30 mouse cellular contexts compared by ENCODE assay signal in genomic region chr17:83858413-83858812, GRCm38 (mm10). TPM values are rescaled to one million over a fixed set of nuclear protein-coding genes. Genes with fewer than 3 reads are reported as not detected.
DNase-seq lines count a peak whose midpoint lies in the region; ATAC-seq and TF ChIP-seq lines count a peak whose summit lies in the region.
"Had no signal": no experiment of that assay in that cellular context is flagged by ENCODE, and none has a peak within 500 bp of the region (broad histone marks: within the 10 kb centered on the region; RNA-seq: fewer than 3 reads in every experiment).

No protein-coding gene starts in this region.

- peaks cover 2% of the 10 kb centered on the region; the same call in 1 of the 2 replicates for H3K79me2 ChIP-seq in MEL (ENCODE audit: control insufficient read depth, insufficient read depth, low read length, poor library complexity)

- H3K4me1 ChIP-seq in MEL (ENCODE audit: control insufficient read depth in 1 of 2, insufficient read depth in 2 of 2, low read length in 2 of 2): peaks cover 12 to 22% of the 10 kb centered on the region in 2 experiments
- peaks cover 12% of the 10 kb centered on the region for H3K4me1 ChIP-seq in liver, embryonic 11.5 days (replicated peaks; ENCODE audit: control insufficient read depth, insufficient read depth, low read length)
- H3K4me1 ChIP-seq in liver, postnatal 0 days (ENCODE audit: insufficient read depth): peaks cover 14% of the 10 kb centered on the region

- ATAC-seq in liver, embryonic 11.5 days (replicated peaks; ENCODE audit: low FRiP score): peak; percentile 70
- ATAC-seq in liver, postnatal 0 days: peak; percentile 51
- ATAC-seq: forebrain, postnatal 0 days; inflammation-experienced regulatory T-cells, adult 6 months; midbrain, embryonic 13.5 days had no signal

- no peak for TF ChIP-seq RAD21 in MEL (IDR thresholded peaks at IDR 0.05; ENCODE audit: low read depth, low read length)

- peak overlapping the region in 1 of 2 experiments; percentile 47; a peak in 2 of 4 replicates for H3K4me3 ChIP-seq in MEL (ENCODE audit: control insufficient read depth in 1 of 2, insufficient read depth in 1 of 2, low read depth in 2 of 2, low read length in 2 of 2)
- no peak overlapping the region for H3K4me3 ChIP-seq in liver, embryonic 11.5 days (ENCODE audit: low read depth, low read length)
- no peak overlapping the region for H3K4me3 ChIP-seq in liver, postnatal 0 days (ENCODE audit: low read depth, low read length)
- H3K4me3 ChIP-seq: forebrain, embryonic 10.5 days; layer of hippocampus, adult 2 months; limb, embryonic 12.5 days; midbrain, embryonic 13.5 days had no signal

- DNase-seq in MEL (ENCODE audit: low read depth, low spot score): peak; percentile 91
- peak; percentile 87 for DNase-seq in c-Kit-positive CD71-positive TER-119-negative erythroid progenitor cells, embryonic 14.5 days (ENCODE audit: low read depth)
- DNase-seq in liver, embryonic 11.5 days (ENCODE audit: low spot score): no peak
- no peak for DNase-seq in liver, postnatal 0 days
- DNase-seq in kidney, adult 8-10 months: no peak
- no peak for DNase-seq in cerebellum, postnatal 36 days
- no peak for DNase-seq in adrenal gland, adult 18-20 months (ENCODE audit: low spot score in 2 of 2)
- DNase-seq: adrenal gland, postnatal 36 days; B cell, adult 2 months; cerebellum, adult 2 months; cerebellum, postnatal 25 days; forebrain, postnatal 0 days; gastrocnemius, postnatal 14 days; heart, adult 11 months; kidney, adult 18-20 months; lung, adult 2 months; lung, postnatal 14 days; right cerebral cortex, postnatal 14 days had no signal

- H3K9ac ChIP-seq in MEL (ENCODE audit: control insufficient read depth, low read depth, low read length, poor library complexity, severe bottlenecking): peak overlapping the region; percentile 49
- no peak overlapping the region for H3K9ac ChIP-seq in liver, embryonic 11.5 days (ENCODE audit: low read depth, low read length)
- no peak overlapping the region for H3K9ac ChIP-seq in liver, postnatal 0 days (replicated peaks)
- H3K9ac ChIP-seq: forebrain, postnatal 0 days; hindbrain, embryonic 14.5 days; limb, embryonic 12.5 days; midbrain, embryonic 13.5 days had no signal

- peaks cover 0 to 24% of the 10 kb centered on the region in 2 experiments; a peak in 2 of 4 replicates for H3K36me3 ChIP-seq in MEL (ENCODE audit: control insufficient read depth in 1 of 2, insufficient read depth in 2 of 2, low read length in 2 of 2)
- no peaks in the 10 kb centered on the region for H3K36me3 ChIP-seq in liver, embryonic 11.5 days (ENCODE audit: control insufficient read depth, insufficient read depth, low read length)
- H3K36me3 ChIP-seq in liver, postnatal 0 days (replicated peaks; ENCODE audit: insufficient read depth, low read length): no peaks in the 10 kb centered on the region
- H3K36me3 ChIP-seq: forebrain, embryonic 10.5 days; limb, embryonic 12.5 days; midbrain, embryonic 13.5 days had no signal

- WGBS in liver, embryonic 11.5 days: 47% methylated on average over 7 of the region's 7 CpGs
- WGBS in liver, postnatal 0 days (ENCODE audit: insufficient replicate concordance): 50% methylated on average over 7 of the region's 7 CpGs

- H3K27ac ChIP-seq in MEL (ENCODE audit: control insufficient read depth, low read depth, low read length): peak overlapping the region; percentile 92
- peak overlapping the region; percentile 26 for H3K27ac ChIP-seq in liver, embryonic 11.5 days (ENCODE audit: low read depth, low read length)
- no peak overlapping the region; the same call in 1 of the 2 replicates for H3K27ac ChIP-seq in liver, postnatal 0 days (ENCODE audit: low read depth)
- H3K27ac ChIP-seq: forebrain, embryonic 10.5 days; hindbrain, embryonic 14.5 days; kidney, postnatal 0 days; layer of hippocampus, adult 2 months; limb, embryonic 12.5 days; midbrain, embryonic 13.5 days had no signal

- H3K9me3 ChIP-seq in MEL (replicated peaks; ENCODE audit: insufficient read depth, low read length): no peaks in the 10 kb centered on the region
- no peaks in the 10 kb centered on the region for H3K9me3 ChIP-seq in liver, embryonic 11.5 days (ENCODE audit: control insufficient read depth, low read length)
- H3K9me3 ChIP-seq in liver, postnatal 0 days (ENCODE audit: low read length): no peaks in the 10 kb centered on the region
- H3K9me3 ChIP-seq: forebrain, embryonic 10.5 days; limb, embryonic 12.5 days; midbrain, embryonic 13.5 days had no signal

- TF ChIP-seq EP300 in MEL (IDR thresholded peaks at IDR 0.05; ENCODE audit: low read depth in 1 of 2, low read length in 2 of 2): peak; percentile 95 to 97
- peak; percentile 85 for TF ChIP-seq EP300 in liver, postnatal 0 days (IDR thresholded peaks at IDR 0.05; ENCODE audit: low read depth)

- no peak for TF ChIP-seq CTCF in MEL (IDR thresholded peaks at IDR 0.05 in 2 of 3, conservative IDR thresholded peaks at IDR 0.05 in 1 of 3; ENCODE audit: control insufficient read depth in 1 of 3, insufficient read depth in 1 of 3, low read depth in 2 of 3, low read length in 3 of 3, poor library complexity in 1 of 3, severe bottlenecking in 1 of 3)
- no peak for TF ChIP-seq CTCF in liver, postnatal 0 days (IDR thresholded peaks at IDR 0.05; ENCODE audit: low read depth)

- peak overlapping the region; percentile 43 for H3K4me2 ChIP-seq in liver, embryonic 11.5 days
- no peak overlapping the region for H3K4me2 ChIP-seq in liver, postnatal 0 days (ENCODE audit: low read depth, low read length)
- H3K4me2 ChIP-seq: hindbrain, embryonic 14.5 days; limb, embryonic 12.5 days; midbrain, embryonic 13.5 days had no signal

- TF ChIP-seq POLR2A in MEL (IDR thresholded peaks at IDR 0.05; ENCODE audit: control insufficient read depth in 1 of 2, insufficient read depth in 1 of 2, low read depth in 1 of 2, low read length in 2 of 2, poor library complexity in 1 of 2): peak in 1 of 2 experiments; percentile 27; a peak in 1 of 4 replicates

- no peaks in the 10 kb centered on the region for H3K27me3 ChIP-seq in MEL (ENCODE audit: control insufficient read depth in 1 of 2, insufficient read depth in 2 of 2, low read length in 2 of 2)
- no peaks in the 10 kb centered on the region for H3K27me3 ChIP-seq in liver, embryonic 11.5 days (replicated peaks; ENCODE audit: control insufficient read depth, insufficient read depth, low read length)
- H3K27me3 ChIP-seq in liver, postnatal 0 days (ENCODE audit: insufficient read depth, low read length): 0 out of 2 replicates have a peak, but pooled peaks cover 2% of the 10 kb centered on the region
- H3K27me3 ChIP-seq: CH12.LX; midbrain, embryonic 13.5 days had no signal

TF ChIP-seq in MEL, 35 proteins besides CTCF, POLR2A, EP300 and RAD21:
- TF ChIP-seq SIN3A (IDR thresholded peaks at IDR 0.05; ENCODE audit: low read length) (peak; percentile 92), MXI1 (IDR thresholded peaks at IDR 0.05; ENCODE audit: low read depth, low read length) (peak; percentile 95), JUND (IDR thresholded peaks at IDR 0.05; ENCODE audit: low read depth, low read length) (no peak), USF2 (IDR thresholded peaks at IDR 0.05; ENCODE audit: borderline replicate concordance in 1 of 2, insufficient read depth in 1 of 2, low read depth in 1 of 2, low read length in 2 of 2) (peak in 1 of 2 experiments; percentile 79; a peak in 2 of 4 replicates), KAT2A (conservative IDR thresholded peaks at IDR 0.05; ENCODE audit: low read depth, low read length) (no peak; the same call in 1 of the 2 replicates), TBP (IDR thresholded peaks at IDR 0.05; ENCODE audit: low read depth, low read length) (peak; percentile 39; the same call in 1 of the 2 replicates), ZMIZ1 (IDR thresholded peaks at IDR 0.05; ENCODE audit: low read depth, low read length) (no peak), POLR2AphosphoS2 (IDR thresholded peaks at IDR 0.05; ENCODE audit: low read length) (0 out of 2 replicates have a peak, but pooled peaks have one; percentile 34), USF1 (IDR thresholded peaks at IDR 0.05; ENCODE audit: low read depth, low read length) (peak; percentile 94), ETS1 (IDR thresholded peaks at IDR 0.05; ENCODE audit: low read depth, low read length) (peak; percentile 88), CHD2 (IDR thresholded peaks at IDR 0.05; ENCODE audit: low read length) (peak; percentile 10; the same call in 1 of the 2 replicates), MAFK (IDR thresholded peaks at IDR 0.05; ENCODE audit: borderline replicate concordance, low read depth, low read length) (peak; percentile 54; the same call in 1 of the 2 replicates), RCOR1 (IDR thresholded peaks at IDR 0.05; ENCODE audit: low read depth, low read length) (peak; percentile 84; the same call in 1 of the 2 replicates), TCF12 (IDR thresholded peaks at IDR 0.05; ENCODE audit: low read depth, low read length) (peak; percentile 97), HCFC1 (IDR thresholded peaks at IDR 0.05; ENCODE audit: low read depth, low read length) (peak; percentile 36; the same call in 1 of the 2 replicates), ZKSCAN1 (IDR thresholded peaks at IDR 0.05; ENCODE audit: low read depth, low read length) (no peak), MAZ (IDR thresholded peaks at IDR 0.05; ENCODE audit: low read depth, low read length) (no peak; the same call in 1 of the 2 replicates), ZNF384 (IDR thresholded peaks at IDR 0.05; ENCODE audit: low read depth, low read length) (no peak), GATA1 (IDR thresholded peaks at IDR 0.05; ENCODE audit: low read depth, low read length) (peak; percentile 93), MYC (IDR thresholded peaks at IDR 0.05; ENCODE audit: low read depth, low read length) (peak; percentile 97), ELF1 (IDR thresholded peaks at IDR 0.05; ENCODE audit: low read depth, low read length) (0 out of 2 replicates have a peak, but pooled peaks have one; percentile 38), MAX (IDR thresholded peaks at IDR 0.05; ENCODE audit: low read length) (peak; percentile 98), TAL1 (IDR thresholded peaks at IDR 0.05; ENCODE audit: low read length) (peak; percentile 97), BHLHE40 (IDR thresholded peaks at IDR 0.05; ENCODE audit: borderline replicate concordance, low read depth, low read length) (peak; percentile 81)

RNA-seq across cellular contexts. Expression of gene Haao, which starts 10.7 kb away (rescaled TPM):
- total RNA-seq in MEL (2012; rRNA removed): 1.2 and 1.5 TPM in 2 replicates
- polyA plus RNA-seq in MEL (2012; ENCODE audit: insufficient read depth in 1 of 2, insufficient read length in 2 of 2, low read depth in 1 of 2, low replicate concordance in 2 of 2, missing spikeins in 1 of 2): 1 to 10 TPM in 1 of 2 experiments, not detected in 1; 2.8 TPM
- polyA plus RNA-seq in liver, embryonic 11.5 days (2014; fragmentation: Nextera tagmentation; extraction: Ambion mirVana): 4.3 and 4.8 TPM in 2 replicates
- 93.3 and 104 TPM in 2 replicates for polyA plus RNA-seq in liver, postnatal 0 days (2015; fragmentation: Nextera tagmentation; extraction: Ambion mirVana)
- 1 to 10 TPM in 1 of 2 experiments, under 1 TPM in 1; 0.56 to 1.6 TPM for total RNA-seq in adrenal gland, adult 18-20 months (2021)
- total RNA-seq: forebrain, postnatal 0 days; gastrocnemius, postnatal 14 days; layer of hippocampus, adult 2 months; layer of hippocampus, postnatal 25 days; left cerebral cortex, postnatal 10 days had no signal
- polyA plus RNA-seq: forebrain, postnatal 0 days; heart, embryonic 14.5 days; hindbrain, embryonic 14.5 days; neural tube, embryonic 11.5 days had no signal

Comparison
In these comparisons a context has a peak if more than half of its experiments do, and no peak if none do; other contexts are left out.
1. RNA of gene Haao, which starts 10.7 kb away (polyA plus RNA-seq): 93.3 to 104 TPM in liver, postnatal 0 days; 4.3 to 4.8 TPM in liver, embryonic 11.5 days and 2.8 TPM in MEL; every median in the first group is over 10 times any median in the second.
2. DNase-seq: peak in MEL (single experiment) and c-Kit-positive CD71-positive TER-119-negative erythroid progenitor cells, embryonic 14.5 days (single experiment); none in liver, embryonic 11.5 days (single experiment), liver, postnatal 0 days (single experiment), kidney, adult 8-10 months (0 of 2), cerebellum, postnatal 36 days (0 of 2) and adrenal gland, adult 18-20 months (0 of 2).